Mouse (Mus musculus) kidney, adult 2 months (tissue): Measurements from ENCODE around the gene Slamf9.

Source experiments
- CTCF ChIP-seq: fragments of 200-500 bp; conservative IDR thresholded peaks from 2 replicates; pipeline ENCODE4 v1.5.1; 2011; ENCODE audit warnings: low read depth, mild to moderate bottlenecking, control low read depth, low read length, moderate library complexity, mixed read lengths; ENCODE audit not compliant: insufficient read depth, insufficient read length
- POLR2A ChIP-seq: fragments of 200-500 bp; IDR thresholded peaks from one replicate; pipeline ENCODE4 v1.6.1; 2011; ENCODE audit warnings: low read depth, low read length, control low read depth

DNA sequence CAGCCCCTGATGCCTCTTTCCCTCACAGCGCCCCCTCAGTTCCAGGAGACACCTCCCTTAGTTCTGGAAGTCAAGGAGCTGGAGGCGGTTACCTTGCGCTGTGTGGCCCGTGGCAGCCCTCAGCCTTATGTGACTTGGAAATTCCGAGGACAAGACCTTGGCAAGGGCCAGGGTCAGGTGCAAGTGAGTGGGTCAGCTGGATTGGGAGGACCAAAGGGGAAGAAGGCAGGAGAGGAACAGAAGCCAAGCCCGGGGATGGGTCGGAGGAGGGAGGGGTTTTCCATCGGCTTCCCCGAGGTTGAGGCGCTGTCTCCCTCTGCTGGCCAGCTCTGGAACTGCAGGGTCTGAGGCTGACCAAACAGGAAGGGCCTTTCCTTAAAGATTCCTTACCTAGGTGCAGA is 15.1 kb downstream of the Slamf9 start:
- TF ChIP-seq POLR2A = no peak
- TF ChIP-seq CTCF = peak; percentile 95
